ENCODE assay signal across 20 mouse cellular contexts in the genomic region with DNA sequence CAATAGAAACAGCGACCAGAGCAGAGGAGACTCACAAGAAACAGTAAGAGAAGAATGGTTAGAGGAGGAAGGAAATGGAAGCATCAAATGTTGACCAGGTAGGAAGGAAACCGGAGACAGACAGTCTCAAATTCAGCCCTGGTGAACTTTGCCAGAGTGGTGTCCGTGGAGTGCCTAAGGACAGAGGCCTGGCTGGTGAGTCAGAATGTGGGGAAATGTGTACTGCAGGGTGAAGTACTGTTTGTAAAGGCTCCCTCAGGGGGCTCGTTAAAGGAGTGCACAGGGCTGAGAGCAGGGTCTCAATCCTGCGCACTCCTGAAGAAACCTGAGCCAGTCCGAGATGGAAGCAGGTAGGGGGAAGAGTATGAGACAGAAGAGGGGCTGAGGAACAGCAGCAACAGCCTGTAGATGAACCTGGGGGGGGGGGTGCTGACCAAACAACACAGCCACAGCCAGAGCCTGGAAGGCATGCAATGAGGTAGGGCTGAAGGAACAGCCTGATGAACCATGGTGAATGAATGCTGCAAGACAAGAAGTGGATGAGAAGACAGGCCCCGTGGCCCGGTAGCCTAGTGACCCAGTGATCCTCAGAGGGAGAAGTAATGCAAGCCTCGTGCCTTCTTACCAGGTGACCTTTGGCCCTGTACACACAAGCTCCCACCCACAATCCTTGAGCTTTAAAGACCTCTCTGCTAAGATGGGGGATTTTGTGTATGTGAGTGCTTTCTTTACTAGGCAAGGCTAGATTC. TPM values are rescaled to one million over a fixed set of nuclear protein-coding genes. Genes with fewer than 3 reads are reported as not detected.
DNase-seq lines count a peak whose midpoint lies in the region; ATAC-seq and TF ChIP-seq lines count a peak whose summit lies in the region.
"Had no signal": no experiment of that assay in that cellular context is flagged by ENCODE, and none has a peak within 500 bp of the region (broad histone marks: within the 10 kb centered on the region; RNA-seq: fewer than 3 reads in every experiment).

No protein-coding gene starts in this region.

- peaks cover 7% of the 10 kb centered on the region; the same call in 1 of the 2 replicates for H3K4me1 ChIP-seq in limb, embryonic 12.5 days (replicated peaks)
- H3K4me1 ChIP-seq in limb, embryonic 10.5 days = peaks cover 8% of the 10 kb centered on the region
- no peaks in the 10 kb centered on the region for H3K4me1 ChIP-seq in stomach, postnatal 0 days (replicated peaks; ENCODE audit: control insufficient read depth, insufficient read depth)
- H3K4me1 ChIP-seq: embryonic facial prominence, embryonic 12.5 days; forebrain, embryonic 15.5 days; hindbrain, embryonic 15.5 days had no signal

- H3K27me3 ChIP-seq in limb, embryonic 12.5 days = no peaks in the 10 kb centered on the region
- H3K27me3 ChIP-seq in limb, embryonic 10.5 days (ENCODE audit: low read depth, poor library complexity, severe bottlenecking) = no peaks in the 10 kb centered on the region
- H3K27me3 ChIP-seq in stomach, postnatal 0 days (ENCODE audit: control insufficient read depth, insufficient read depth, low read length) = no peaks in the 10 kb centered on the region
- H3K27me3 ChIP-seq: embryonic facial prominence, embryonic 12.5 days; forebrain, embryonic 15.5 days; heart, embryonic 12.5 days; hindbrain, embryonic 15.5 days had no signal

- no peak for ATAC-seq in limb, embryonic 12.5 days (ENCODE audit: insufficient number of reproducible peaks, insufficient read depth, low FRiP score, low TSS enrichment, low read depth)
- ATAC-seq in stomach, postnatal 0 days (ENCODE audit: low FRiP score, low TSS enrichment) = peak; percentile 76
- ATAC-seq: activated CD4-positive, CD25-positive, alpha-beta regulatory T cell, adult 4 months; forebrain, embryonic 15.5 days; Patski had no signal

- H3K4me2 ChIP-seq in limb, embryonic 12.5 days = no peak overlapping the region
- H3K4me2 ChIP-seq in stomach, postnatal 0 days (replicated peaks; ENCODE audit: low read depth) = no peak overlapping the region
- H3K4me2 ChIP-seq: embryonic facial prominence, embryonic 12.5 days; forebrain, embryonic 15.5 days; heart, embryonic 12.5 days; hindbrain, embryonic 15.5 days had no signal

- 52% methylated on average over 9 of the region's 9 CpGs for WGBS in limb, embryonic 12.5 days
- WGBS in limb, embryonic 10.5 days = 69% methylated on average over 9 of the region's 9 CpGs
- 52% methylated on average over 9 of the region's 9 CpGs for WGBS in stomach, postnatal 0 days

- no peaks in the 10 kb centered on the region for H3K9me3 ChIP-seq in limb, embryonic 12.5 days
- H3K9me3 ChIP-seq in limb, embryonic 10.5 days (replicated peaks) = no peaks in the 10 kb centered on the region
- no peaks in the 10 kb centered on the region for H3K9me3 ChIP-seq in stomach, postnatal 0 days (ENCODE audit: control insufficient read depth, low read length)
- H3K9me3 ChIP-seq: embryonic facial prominence, embryonic 12.5 days; forebrain, embryonic 15.5 days; heart, embryonic 12.5 days; hindbrain, embryonic 15.5 days had no signal

- DNase-seq in adrenal gland, postnatal 14 days = peak; percentile 13
- no peak for DNase-seq in adrenal gland, adult (ENCODE audit: inconsistent age in 2 of 2, low spot score in 1 of 2)
- no peak for DNase-seq in limb, embryonic 10.5 days (ENCODE audit: low spot score)
- peak; percentile 13 for DNase-seq in urinary bladder, postnatal 25 days (ENCODE audit: low spot score)
- DNase-seq in urinary bladder, postnatal 4 days (ENCODE audit: low spot score in 2 of 2) = no peak
- peak; percentile 42 for DNase-seq in stomach, postnatal 0 days (ENCODE audit: low spot score)
- no peak for DNase-seq in frontal cortex, postnatal 14 days (ENCODE audit: low spot score in 2 of 2)
- DNase-seq: adrenal gland, adult 8-10 months; cerebellum, adult 11 months; cerebellum, adult 8-10 months; cerebellum, postnatal 25 days; gastrocnemius, postnatal 14 days; heart, postnatal 36 days had no signal

- no peak for TF ChIP-seq CTCF in stomach, postnatal 0 days (IDR thresholded peaks at IDR 0.05; ENCODE audit: low read depth)

- no peak overlapping the region for H3K9ac ChIP-seq in limb, embryonic 12.5 days (replicated peaks)
- no peak overlapping the region for H3K9ac ChIP-seq in stomach, postnatal 0 days (ENCODE audit: low read length)
- H3K9ac ChIP-seq: embryonic facial prominence, embryonic 12.5 days; forebrain, embryonic 15.5 days; heart, embryonic 12.5 days; hindbrain, embryonic 15.5 days had no signal

- no peak overlapping the region for H3K4me3 ChIP-seq in limb, embryonic 12.5 days (replicated peaks)
- no peak overlapping the region for H3K4me3 ChIP-seq in limb, embryonic 10.5 days
- H3K4me3 ChIP-seq in stomach, postnatal 0 days (ENCODE audit: low read depth, low read length) = no peak overlapping the region
- H3K4me3 ChIP-seq: embryonic facial prominence, embryonic 12.5 days; forebrain, embryonic 15.5 days; heart, embryonic 12.5 days; hindbrain, embryonic 15.5 days had no signal

- H3K36me3 ChIP-seq in limb, embryonic 12.5 days = no peaks in the 10 kb centered on the region
- H3K36me3 ChIP-seq in limb, embryonic 10.5 days = no peaks in the 10 kb centered on the region
- H3K36me3 ChIP-seq in stomach, postnatal 0 days (ENCODE audit: control insufficient read depth, insufficient read depth, low read length) = no peaks in the 10 kb centered on the region
- H3K36me3 ChIP-seq: embryonic facial prominence, embryonic 12.5 days; forebrain, embryonic 15.5 days; heart, embryonic 12.5 days; hindbrain, embryonic 15.5 days had no signal

- H3K27ac ChIP-seq in limb, embryonic 12.5 days = peak overlapping the region; percentile 14; the same call in 1 of the 2 replicates
- H3K27ac ChIP-seq in limb, embryonic 10.5 days = no peak overlapping the region
- no peak overlapping the region for H3K27ac ChIP-seq in stomach, postnatal 0 days (replicated peaks)
- H3K27ac ChIP-seq: embryonic facial prominence, embryonic 12.5 days; forebrain, embryonic 15.5 days; hindbrain, embryonic 15.5 days had no signal

- TF ChIP-seq EP300 in stomach, postnatal 0 days (optimal IDR thresholded peaks at IDR 0.05) = no peak

RNA-seq across cellular contexts. Expression of gene Ramac, which starts 27.3 kb away (rescaled TPM):
- total RNA-seq in adrenal gland, postnatal 14 days (2021) = 40.6 and 42.4 TPM in 2 replicates
- 113 and 114 TPM in 2 replicates for polyA plus RNA-seq in limb, embryonic 12.5 days (2016; fragmentation: Nextera tagmentation; extraction: Ambion mirVana)
- 111 TPM in 2 replicates for polyA plus RNA-seq in limb, embryonic 10.5 days (2016; fragmentation: Nextera tagmentation; extraction: Ambion mirVana)
- polyA plus RNA-seq in stomach, postnatal 0 days (2015; fragmentation: Nextera tagmentation; extraction: Ambion mirVana) = 128 and 134 TPM in 2 replicates

RNA-seq across cellular contexts. Expression of gene Homer2, which starts 28.1 kb away (rescaled TPM):
- total RNA-seq in adrenal gland, postnatal 14 days (2021) = 2.5 and 3.8 TPM in 2 replicates
- 42.5 and 46.7 TPM in 2 replicates for polyA plus RNA-seq in limb, embryonic 12.5 days (2016; fragmentation: Nextera tagmentation; extraction: Ambion mirVana)
- polyA plus RNA-seq in limb, embryonic 10.5 days (2016; fragmentation: Nextera tagmentation; extraction: Ambion mirVana) = 14.3 and 23.3 TPM in 2 replicates
- 47.4 and 48.4 TPM in 2 replicates for polyA plus RNA-seq in stomach, postnatal 0 days (2015; fragmentation: Nextera tagmentation; extraction: Ambion mirVana)

RNA-seq across cellular contexts. Expression of gene 3110040N11Rik, which starts 53.8 kb away (rescaled TPM):
- 31.3 and 33.0 TPM in 2 replicates for total RNA-seq in adrenal gland, postnatal 14 days (2021)
- polyA plus RNA-seq in limb, embryonic 12.5 days (2016; fragmentation: Nextera tagmentation; extraction: Ambion mirVana) = 50.4 and 57.2 TPM in 2 replicates
- 50.7 and 53.3 TPM in 2 replicates for polyA plus RNA-seq in limb, embryonic 10.5 days (2016; fragmentation: Nextera tagmentation; extraction: Ambion mirVana)
- polyA plus RNA-seq in stomach, postnatal 0 days (2015; fragmentation: Nextera tagmentation; extraction: Ambion mirVana) = 46.2 and 46.7 TPM in 2 replicates

Comparison
In these comparisons a context has a peak if more than half of its experiments do, and no peak if none do; other contexts are left out.
1. DNase-seq: peak in adrenal gland, postnatal 14 days (single experiment), urinary bladder, postnatal 25 days (single experiment) and stomach, postnatal 0 days (single experiment); none in adrenal gland, adult (0 of 2), limb, embryonic 10.5 days (single experiment), urinary bladder, postnatal 4 days (0 of 2) and frontal cortex, postnatal 14 days (0 of 2).